Mouse (Mus musculus): ENCODE measurements around the gene Tpo.
A peak's percentile ranks its signal among the peaks of the same experiment; 100 is the strongest.

Gene Tpo

GRCm38 (mm10) chr12:30077056-30077455, 55.4 kb downstream of the Tpo start:
- no peak for DNase-seq (ENCODE audit: low spot score in 2 of 2)

- DNase-seq (ENCODE audit: low spot score in 2 of 2) = peak in 1 of 2 experiments; percentile 13
These were observed 56.1 kb downstream of the Tpo start for GRCm38 (mm10) chr12:30076316-30076715.

GRCm38 (mm10) chr12:30069321-30069720, 63.1 kb downstream of the Tpo start:
- no peak for DNase-seq (ENCODE audit: low spot score in 2 of 2)

- no peak for DNase-seq (ENCODE audit: low spot score in 2 of 2)
These were observed 64.6 kb downstream of the Tpo start for GRCm38 (mm10) chr12:30067806-30068205.

- no peak for DNase-seq (ENCODE audit: low spot score in 2 of 2)
These were observed 70.3 kb downstream of the Tpo start for GRCm38 (mm10) chr12:30062118-30062505.

GRCm38 (mm10) chr12:30061503-30062117, 70.8 kb downstream of the Tpo start:
- no peak for DNase-seq (ENCODE audit: low spot score in 2 of 2)

GRCm38 (mm10) chr12:30058044-30058443, 74.4 kb downstream of the Tpo start:
- DNase-seq (ENCODE audit: low spot score in 2 of 2) = no peak

GRCm38 (mm10) chr12:30054761-30055540, 77.5 kb downstream of the Tpo start:
- no peak for DNase-seq (ENCODE audit: low spot score in 2 of 2)

- DNase-seq (ENCODE audit: low spot score in 2 of 2) = peak; percentile 28 to 41
These were observed 82.2 kb downstream of the Tpo start for GRCm38 (mm10) chr12:30050235-30050634.

- DNase-seq (ENCODE audit: low spot score in 2 of 2) = no peak
These were observed 82.6 kb downstream of the Tpo start for GRCm38 (mm10) chr12:30049818-30050217.

- DNase-seq (ENCODE audit: low spot score in 2 of 2) = no peak
These were observed 83.6 kb downstream of the Tpo start for GRCm38 (mm10) chr12:30048848-30049247.

- DNase-seq (ENCODE audit: low spot score in 2 of 2) = peak; percentile 15 to 38
These were observed 92.3 kb downstream of the Tpo start for GRCm38 (mm10) chr12:30040150-30040549.

- DNase-seq (ENCODE audit: low spot score in 2 of 2) = peak in 1 of 2 experiments; percentile 45
These were observed 92.9 kb downstream of the Tpo start for GRCm38 (mm10) chr12:30039565-30039964.

- no peak for DNase-seq (ENCODE audit: low spot score in 2 of 2)
These were observed 95.8 kb downstream of the Tpo start for GRCm38 (mm10) chr12:30036569-30037055.

- DNase-seq (ENCODE audit: low spot score in 2 of 2) = no peak
These were observed 96.4 kb downstream of the Tpo start for GRCm38 (mm10) chr12:30035841-30036568.

- DNase-seq (ENCODE audit: low spot score in 2 of 2) = no peak
These were observed 97.0 kb downstream of the Tpo start for GRCm38 (mm10) chr12:30035406-30035805.

- DNase-seq (ENCODE audit: low spot score in 2 of 2) = no peak
These were observed 97.7 kb downstream of the Tpo start for GRCm38 (mm10) chr12:30034681-30035080.

- no peak for DNase-seq (ENCODE audit: low spot score in 2 of 2)
These were observed 101.9 kb downstream of the Tpo start for GRCm38 (mm10) chr12:30030571-30030970.

GRCm38 (mm10) chr12:30029111-30029510, 103.3 kb downstream of the Tpo start:
- DNase-seq (ENCODE audit: low spot score in 2 of 2) = no peak

- DNase-seq (ENCODE audit: low spot score in 2 of 2) = no peak
These were observed 104.6 kb downstream of the Tpo start for GRCm38 (mm10) chr12:30027721-30028340.

- peak in 1 of 2 experiments; percentile 21 for DNase-seq (ENCODE audit: low spot score in 2 of 2)
These were observed 108.1 kb downstream of the Tpo start for GRCm38 (mm10) chr12:30024264-30024825.

GRCm38 (mm10) chr12:30023491-30023890, 108.9 kb downstream of the Tpo start:
- no peak for DNase-seq (ENCODE audit: low spot score in 2 of 2)

All from urinary bladder, postnatal 36 days (tissue).